Mouse (Mus musculus): Measurements from ENCODE around the gene Btrc.

The Btrc gene

GRCm38 (mm10) chr19:45430971-45431633 lies 67.6 kb downstream of the Btrc start:
- no peak for DNase-seq (ENCODE audit: low spot score)

DNA sequence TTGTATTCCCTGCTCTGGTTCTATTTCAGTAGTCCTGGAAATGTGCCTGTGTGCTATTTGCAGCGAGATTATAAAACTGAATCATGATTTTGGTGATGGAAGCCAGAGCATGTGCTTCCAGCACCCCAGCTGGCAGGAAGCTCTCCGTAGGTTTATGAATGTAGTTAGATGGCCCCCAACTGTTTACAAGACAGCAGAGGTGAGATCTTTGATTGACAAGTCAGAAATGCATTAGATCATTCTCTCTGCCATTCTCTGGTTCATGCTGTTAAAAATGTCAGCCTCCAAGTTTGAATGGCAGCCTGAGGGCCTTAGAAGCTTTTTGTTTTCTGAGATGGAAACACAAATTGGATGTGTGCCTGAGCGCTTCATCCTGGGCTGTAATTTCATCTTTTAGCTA lies 68.8 kb downstream of the Btrc start:
- no peak for DNase-seq (ENCODE audit: low spot score)

DNA sequence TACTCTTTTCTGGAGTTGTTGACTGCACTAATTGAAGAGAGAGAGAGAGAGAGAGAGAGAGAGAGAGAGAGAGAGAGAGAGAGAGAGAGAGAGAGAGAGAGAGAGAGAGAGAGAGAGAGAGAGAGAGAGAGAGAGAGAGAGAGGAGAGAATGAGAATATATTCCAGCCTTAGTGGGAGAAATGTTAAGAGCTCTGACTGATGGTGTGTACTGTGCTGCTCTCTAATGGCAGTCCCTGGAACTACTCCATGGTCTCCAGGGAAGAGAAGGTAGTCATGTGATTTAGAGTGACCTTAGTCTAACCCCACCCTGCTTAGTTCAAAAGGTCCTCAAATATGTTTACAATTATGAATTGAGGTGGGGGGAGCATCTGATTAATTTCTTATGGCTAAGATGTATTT lies 72.5 kb downstream of the Btrc start:
- DNase-seq (ENCODE audit: low spot score), result peak; percentile 71

DNA sequence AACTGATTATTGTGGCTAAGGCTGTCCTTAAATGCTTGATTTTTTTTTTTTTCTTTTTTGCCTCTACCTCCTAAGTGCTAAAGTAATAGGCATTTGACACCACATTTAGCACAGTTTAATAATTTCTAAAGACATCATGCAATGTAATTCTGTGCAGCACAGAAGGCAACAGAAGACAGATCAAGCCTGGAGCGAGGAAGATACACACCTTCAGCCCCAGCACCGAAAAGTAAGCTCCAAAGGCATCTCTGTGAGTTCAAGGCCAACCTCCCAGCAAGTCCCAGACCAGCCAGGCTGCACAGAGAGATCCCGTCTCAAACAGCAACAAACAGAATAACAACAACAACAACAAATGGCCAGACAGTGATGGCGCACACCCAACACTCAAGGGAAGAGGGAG lies 73.6 kb downstream of the Btrc start:
- DNase-seq (ENCODE audit: low spot score), result no peak

DNA sequence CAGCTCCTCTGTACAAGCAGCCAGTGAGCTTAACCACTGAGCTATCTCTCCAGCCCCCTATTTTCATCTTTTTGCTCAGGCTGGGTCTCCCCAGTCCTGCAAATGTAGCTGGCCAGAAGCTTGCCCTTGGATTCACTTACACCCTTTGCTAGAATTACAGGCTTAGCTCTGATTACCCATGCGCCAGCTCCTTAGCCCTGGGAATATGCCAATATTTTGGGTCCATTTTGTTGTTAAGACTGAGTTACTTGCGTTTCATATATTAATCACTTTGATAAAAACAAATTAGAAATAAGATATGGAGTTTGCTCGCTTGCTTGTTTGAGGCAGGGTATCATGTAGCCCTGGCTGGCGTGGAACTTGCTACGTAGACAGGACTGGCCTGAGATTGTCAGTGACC lies 74.7 kb downstream of the Btrc start:
- no peak for DNase-seq (ENCODE audit: low spot score)

DNA sequence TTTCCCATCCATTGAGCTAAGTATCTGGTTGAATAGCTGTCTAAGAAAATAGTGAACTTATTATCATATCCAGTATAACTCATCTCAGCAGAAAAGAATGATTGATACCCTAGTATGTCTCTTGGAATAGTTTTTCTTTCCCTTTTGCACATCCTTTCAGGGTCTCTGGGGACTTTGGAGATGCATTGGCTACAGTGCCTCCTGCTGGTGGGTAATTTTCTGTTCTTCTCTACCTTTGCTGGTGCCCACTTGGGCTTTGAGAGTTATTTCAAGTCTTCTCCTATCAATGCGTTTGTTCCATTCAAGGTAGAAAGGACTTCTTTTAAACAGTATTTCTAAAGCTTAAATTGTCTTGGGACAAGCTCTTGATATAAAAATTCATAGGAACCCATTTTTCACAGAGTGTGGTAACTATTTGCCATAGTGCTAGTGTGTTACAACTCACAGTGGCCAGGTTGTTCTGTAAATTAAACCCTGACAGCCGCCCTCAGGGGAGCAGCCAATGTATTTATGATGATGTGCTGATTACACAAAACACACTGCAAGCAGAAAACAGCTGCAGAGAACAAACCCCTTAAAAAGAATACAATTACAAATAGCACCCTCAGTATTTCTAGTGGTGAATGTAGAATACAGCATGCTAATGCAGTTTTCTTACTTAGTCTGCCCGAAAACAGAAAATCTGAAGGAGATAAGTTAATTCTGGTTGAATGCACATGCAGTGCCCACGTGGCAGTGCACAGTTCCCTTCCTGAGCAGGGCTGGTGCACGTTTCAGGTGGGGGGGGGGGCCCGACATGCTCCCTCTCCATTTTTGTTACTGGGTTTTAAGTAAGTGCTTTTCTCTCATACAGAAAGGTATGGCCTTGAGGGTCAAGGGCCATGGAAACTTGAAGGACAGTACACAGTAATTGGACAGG lies 75.7 kb downstream of the Btrc start:
- DNase-seq (ENCODE audit: low spot score), result no peak

DNA sequence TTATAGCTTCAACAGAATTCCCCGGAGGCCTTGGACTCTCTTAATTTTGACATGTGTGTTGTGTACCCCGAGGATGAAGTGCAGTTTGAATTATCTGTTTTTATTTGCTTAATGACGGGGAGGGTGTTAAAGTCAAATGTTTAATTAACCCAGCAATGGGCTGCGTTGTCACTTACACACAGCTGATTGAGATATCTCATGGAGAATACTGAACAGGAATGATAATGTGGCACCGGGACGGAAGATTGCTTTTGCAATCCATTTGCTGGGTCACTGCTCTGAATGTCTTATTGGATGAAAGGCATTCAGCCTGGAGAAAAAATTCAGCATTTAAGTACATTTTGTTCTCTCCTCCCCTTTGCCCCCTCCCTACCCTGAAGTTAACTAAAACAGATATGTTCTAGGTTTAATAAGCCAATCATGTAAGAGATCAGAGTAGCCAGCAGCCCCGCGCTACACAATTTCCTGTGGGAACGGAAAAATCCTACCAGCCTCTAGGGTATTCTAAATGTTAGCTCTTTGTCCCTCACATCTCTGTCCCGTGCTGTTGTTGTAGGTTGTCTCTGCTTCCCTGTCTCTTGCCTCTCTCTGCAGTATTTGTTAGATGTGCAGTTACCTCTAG lies 77.1 kb downstream of the Btrc start:
- no peak for DNase-seq (ENCODE audit: low spot score)

DNA sequence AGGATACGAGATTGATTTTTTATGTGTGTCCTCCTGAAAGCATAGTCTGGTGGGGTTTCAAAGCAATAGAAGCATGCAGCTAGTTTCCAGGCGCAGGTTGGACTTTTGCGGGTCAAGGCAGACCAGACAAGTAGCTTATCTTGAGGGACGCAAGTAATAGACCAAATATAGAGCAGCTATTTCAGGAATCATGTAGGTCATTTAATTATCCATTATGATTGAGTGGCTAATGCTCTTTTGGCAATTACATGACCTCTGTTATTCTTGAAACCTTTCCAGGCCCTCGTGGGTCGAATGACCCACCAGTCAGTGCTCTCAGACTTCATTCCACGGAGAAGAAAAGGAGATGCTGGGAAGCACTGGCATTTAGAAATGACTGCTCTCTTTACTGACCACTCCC lies 78.2 kb downstream of the Btrc start:
- no peak for DNase-seq (ENCODE audit: low spot score)

- DNase-seq (ENCODE audit: low spot score), result no peak
Observed at GRCm38 (mm10) chr19:45445253-45445933, 81.9 kb downstream of the Btrc start.

DNA sequence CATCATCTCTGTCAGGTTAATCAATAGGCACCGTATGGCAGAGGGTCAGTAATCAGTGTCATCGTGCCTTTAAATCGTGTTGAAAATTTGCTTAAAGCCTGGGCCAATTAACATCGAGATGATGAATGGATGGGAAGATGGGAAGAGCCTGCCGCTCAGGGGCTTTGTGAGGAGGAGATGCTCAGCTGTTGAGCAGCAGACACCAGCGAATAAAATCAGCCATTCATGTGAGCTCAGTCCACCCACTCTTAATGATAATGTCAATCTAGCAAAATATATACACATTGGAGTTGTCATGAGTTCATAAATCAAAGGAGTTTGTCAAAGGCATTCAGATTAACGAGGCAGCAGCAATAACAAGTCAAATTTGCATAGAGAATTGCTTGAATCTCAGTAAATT lies 83.1 kb downstream of the Btrc start:
- DNase-seq (ENCODE audit: low spot score), result no peak

DNA sequence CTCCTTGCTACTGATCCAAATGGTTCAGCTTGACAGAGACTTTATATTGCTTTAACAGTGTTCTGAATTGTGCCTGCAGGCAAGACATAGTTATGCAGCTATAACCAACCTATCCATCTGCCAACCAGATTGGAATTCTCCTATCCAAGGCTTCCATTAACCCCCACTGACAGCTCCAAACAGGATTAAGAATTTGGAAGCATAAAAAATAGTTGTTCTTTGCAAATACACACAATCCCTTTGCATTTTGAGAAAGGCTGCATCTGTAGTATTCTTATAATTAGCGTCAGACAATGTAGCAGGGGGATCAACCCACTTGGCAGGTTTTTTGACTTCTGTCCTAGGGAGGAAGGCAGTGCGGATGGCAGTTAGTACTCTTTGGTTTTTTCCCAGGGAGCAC lies 83.7 kb downstream of the Btrc start:
- no peak for DNase-seq (ENCODE audit: low spot score)

DNA sequence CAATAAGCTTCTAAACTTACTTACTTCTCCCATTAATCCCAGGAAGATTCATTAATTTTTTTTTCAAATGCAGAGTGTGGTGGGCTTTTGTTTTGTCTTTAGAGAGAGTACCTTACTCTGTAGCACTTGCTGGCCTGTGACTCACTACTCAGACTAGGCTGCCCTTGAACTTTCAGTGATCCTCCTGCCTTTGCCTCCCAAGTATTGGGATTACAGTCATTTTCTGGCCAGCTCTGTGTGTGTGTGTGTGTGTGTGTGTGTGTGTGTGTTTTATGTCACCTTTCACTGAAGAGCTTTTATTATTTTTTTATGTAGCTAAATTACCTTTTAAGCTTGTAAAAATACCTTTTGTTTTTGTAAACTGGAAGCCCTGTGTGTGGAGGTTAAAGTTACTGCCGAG lies 84.4 kb downstream of the Btrc start:
- no peak for DNase-seq (ENCODE audit: low spot score)

GRCm38 (mm10) chr19:45454391-45454790 lies 90.9 kb downstream of the Btrc start:
- no peak for DNase-seq (ENCODE audit: low spot score)

DNA sequence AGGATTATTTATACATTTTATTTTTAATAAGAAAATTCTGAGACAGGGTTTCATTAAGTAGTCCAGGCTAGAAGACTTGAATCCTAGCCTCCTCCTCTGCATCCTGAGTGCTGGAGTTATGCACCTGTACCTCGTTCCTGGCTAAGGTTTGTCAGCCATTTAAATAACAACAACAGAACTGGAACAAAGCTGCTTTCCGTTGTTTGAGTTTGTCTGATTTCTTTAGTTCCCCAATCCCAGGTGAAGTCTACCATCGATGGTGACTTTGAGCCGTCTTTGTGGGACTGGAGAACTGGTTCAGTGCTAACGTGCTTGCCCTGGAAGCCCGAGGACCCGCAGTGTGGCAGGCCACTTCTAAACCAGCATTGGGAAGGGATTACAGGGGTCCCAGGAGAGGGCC lies 93.4 kb downstream of the Btrc start:
- DNase-seq (ENCODE audit: low spot score), result no peak

DNA sequence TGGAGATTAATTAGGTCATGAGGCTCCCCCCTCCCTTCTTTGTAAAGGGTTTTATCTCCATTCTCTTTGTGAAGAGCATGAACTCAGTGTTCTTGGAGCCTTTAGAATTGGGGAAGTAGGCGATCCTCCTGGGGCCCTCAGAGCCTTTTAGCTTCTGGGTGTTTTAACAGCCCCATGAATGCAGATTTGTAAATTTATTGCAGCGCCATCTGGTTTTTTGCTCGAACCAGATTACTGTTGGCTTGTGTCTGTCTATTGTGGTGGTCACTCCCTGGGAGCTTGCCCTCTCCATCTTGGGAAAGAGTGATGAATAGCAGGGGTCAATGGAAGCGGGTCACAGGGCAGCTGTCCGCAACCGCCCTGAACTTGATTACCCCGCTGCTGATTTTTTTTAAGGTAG lies 95.2 kb downstream of the Btrc start:
- DNase-seq (ENCODE audit: low spot score), result no peak

DNA sequence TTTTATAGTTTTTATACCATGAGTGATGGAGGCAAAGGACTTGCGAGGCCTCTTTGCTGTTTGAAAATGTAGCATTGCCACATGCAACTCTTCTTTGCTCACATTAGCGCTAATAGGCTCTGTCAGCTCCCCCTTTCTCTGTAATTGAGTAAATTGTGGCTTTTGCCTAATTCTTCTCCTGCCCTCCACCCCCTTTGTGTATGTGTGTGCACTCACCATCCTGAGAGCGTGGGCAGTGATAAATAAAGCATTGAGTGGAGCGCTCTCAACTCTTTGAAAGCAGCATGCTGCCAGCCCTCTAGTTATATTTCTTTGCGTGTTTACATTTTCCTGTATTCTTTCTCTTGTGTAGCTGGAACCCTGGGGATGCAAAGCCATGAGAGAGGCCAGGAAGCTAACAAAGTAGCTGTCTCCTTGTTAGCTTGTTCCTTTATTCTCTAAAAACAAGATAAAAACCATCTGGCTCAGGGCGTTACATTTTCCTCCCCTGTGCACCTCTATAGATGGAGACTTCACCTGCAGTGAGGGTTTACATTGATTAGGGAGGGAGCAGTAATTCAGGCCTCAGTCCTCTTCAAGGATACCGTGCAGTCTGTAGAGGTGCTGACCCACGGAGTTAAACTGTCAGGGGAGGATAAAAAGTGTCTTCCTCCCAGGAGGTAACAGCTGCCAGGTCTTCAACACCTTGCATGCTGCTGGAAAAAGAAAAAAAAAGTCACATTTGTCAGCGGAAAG lies 96.6 kb downstream of the Btrc start:
- DNase-seq (ENCODE audit: low spot score), result no peak

DNA sequence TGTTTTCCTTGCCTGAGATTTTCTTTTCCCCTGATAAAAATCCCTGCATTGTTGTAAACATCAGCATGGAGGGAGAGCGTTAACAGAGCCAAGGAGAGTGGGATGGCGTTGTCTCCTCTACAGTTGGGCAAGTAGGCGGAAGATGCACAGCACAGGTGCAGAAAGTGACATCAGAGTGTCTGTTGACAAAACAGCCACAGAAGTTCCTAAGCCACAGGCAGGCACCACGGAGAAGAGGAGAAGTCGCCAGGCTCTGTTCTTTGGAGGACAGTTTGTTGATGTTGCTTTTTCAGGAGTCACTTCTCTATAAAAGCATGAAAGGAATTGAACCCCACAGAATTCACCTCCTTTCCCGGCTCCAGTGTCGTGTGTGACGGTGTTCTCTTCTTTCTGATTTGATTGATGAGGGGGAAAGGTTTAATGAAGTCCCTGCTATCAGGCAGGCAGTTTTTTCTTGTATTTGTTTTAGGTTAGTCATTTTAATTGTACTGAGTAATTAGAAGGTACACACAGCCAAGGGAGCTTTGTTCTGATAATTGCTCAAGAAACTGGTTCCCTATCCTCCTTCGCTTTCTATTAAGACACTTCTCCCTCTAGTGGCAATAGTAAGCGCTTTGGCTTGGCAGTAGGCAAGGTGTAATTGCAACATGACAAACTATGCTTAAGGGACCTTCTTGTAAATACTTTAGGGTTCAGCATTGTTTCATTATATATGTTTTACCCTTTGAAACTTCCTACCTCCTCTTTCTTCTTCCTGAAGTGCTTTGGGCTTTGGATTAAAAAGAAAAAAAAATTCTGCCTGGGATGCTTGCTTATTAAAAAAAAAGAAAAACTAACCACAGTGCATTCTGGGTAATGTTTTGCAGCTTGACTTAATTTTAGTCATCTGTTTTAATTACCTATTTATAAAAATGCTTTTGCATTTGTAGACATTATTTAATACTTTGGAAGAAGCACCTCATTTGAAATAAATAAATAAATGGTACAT lies 97.5 kb downstream of the Btrc start:
- no peak for DNase-seq (ENCODE audit: low spot score)

DNA sequence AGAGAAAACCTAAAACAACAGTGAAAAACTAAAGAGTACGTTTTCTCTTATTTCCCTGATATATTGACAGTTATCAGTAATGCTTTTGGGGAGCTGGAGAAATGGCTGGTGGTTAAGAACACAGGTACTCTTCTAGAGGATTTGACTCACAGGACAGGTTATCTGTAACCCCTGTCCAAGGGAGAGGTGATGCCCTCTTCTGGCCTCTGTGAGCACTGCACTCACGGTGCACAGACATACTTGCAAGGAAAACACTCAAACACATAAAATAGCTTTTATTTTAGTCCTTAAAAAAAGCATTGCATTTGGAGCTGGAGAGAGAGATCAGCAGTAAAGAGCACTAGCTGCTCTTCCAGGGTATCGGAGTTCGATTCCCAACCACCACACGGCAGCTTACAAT lies 106.2 kb downstream of the Btrc start:
- no peak for DNase-seq (ENCODE audit: low spot score)

GRCm38 (mm10) chr19:45472691-45473520 lies 109.4 kb downstream of the Btrc start:
- no peak for DNase-seq (ENCODE audit: low spot score)

DNA sequence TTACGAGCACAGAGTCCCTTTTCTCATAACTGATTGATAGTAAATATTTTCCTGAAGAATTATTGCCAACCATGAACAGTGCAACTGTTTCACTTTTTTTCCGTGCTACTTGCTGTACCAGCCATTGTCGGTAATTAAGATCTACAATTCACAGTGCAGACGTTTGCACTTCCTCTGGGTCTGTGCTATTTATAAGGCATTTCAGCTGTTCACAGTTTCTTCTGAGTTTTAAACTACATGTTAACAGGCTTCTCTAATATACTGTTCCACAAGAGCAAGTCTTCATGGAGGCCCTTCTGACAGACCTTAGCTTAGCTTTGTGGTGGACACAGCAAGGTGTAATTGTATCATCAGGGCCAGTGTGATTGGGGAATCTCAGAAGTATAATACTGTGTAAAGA lies 111.2 kb downstream of the Btrc start:
- DNase-seq (ENCODE audit: low spot score), result no peak

Data from testis, postnatal 10 days (tissue).